Comparison of ENCODE assay signal across 26 mouse cellular contexts in the genomic region with DNA sequence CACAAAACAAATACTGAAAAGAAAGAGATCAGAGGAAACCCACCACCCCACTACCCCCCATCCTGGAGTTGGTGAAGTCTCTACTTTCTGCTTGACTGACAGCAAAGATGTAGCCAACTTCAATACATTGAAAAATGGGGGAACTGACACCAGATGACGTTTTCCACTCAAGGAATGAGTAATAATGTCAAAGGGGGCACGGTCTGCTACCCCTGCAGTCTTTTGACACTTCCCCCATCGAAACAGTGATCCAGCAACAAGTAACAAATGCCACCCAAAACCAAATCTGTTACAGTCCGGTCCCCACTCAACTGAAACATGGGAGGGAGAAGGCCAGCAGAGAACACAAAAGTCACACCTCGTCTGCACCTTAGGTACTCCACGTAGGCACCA.
DNase-seq lines count a peak whose midpoint lies in the region; ATAC-seq lines count a peak whose summit lies in the region.
"Had no signal": no experiment of that assay in that cellular context is flagged by ENCODE, and none has a peak within 500 bp of the region (broad histone marks: within the 10 kb centered on the region; RNA-seq: fewer than 3 reads in every experiment).

No protein-coding gene starts in this region.

- peak; percentile 26 for ATAC-seq in CD4-positive, CD25-positive, alpha-beta regulatory T cell, adult 4 months
- peak; percentile 41 for ATAC-seq in inflammation-experienced regulatory T-cells, adult 6 months
- ATAC-seq: forebrain, embryonic 15.5 days; hindbrain, postnatal 0 days; intestine, postnatal 0 days had no signal

- DNase-seq in A20 (ENCODE audit: low read depth, low spot score) = peak; percentile 36
- no peak for DNase-seq in Muller cell, postnatal 12 days (ENCODE audit: inconsistent ontology term)
- no peak for DNase-seq in ovary, postnatal 10 days (ENCODE audit: low spot score)
- no peak for DNase-seq in heart, embryonic 10.5 days (ENCODE audit: low spot score)
- DNase-seq: adrenal gland, postnatal 10 days; adrenal gland, postnatal 36 days; cerebellum, adult 11 months; cerebellum, adult 2 months; cerebellum, adult 9-11 months; cerebellum, postnatal 25 days; embryo, embryonic 11 days; gastrocnemius, postnatal 25 days; heart, adult 18-20 months; heart, postnatal 14 days; heart, postnatal 4 days had no signal

- no peaks in the 10 kb centered on the region for H3K27me3 ChIP-seq in heart, embryonic 10.5 days (ENCODE audit: insufficient read depth, poor library complexity, severe bottlenecking)
- H3K27me3 ChIP-seq: embryonic facial prominence, embryonic 13.5 days; forebrain, embryonic 12.5 days; forebrain, embryonic 15.5 days; heart, embryonic 13.5 days had no signal

- no peak overlapping the region for H3K4me3 ChIP-seq in heart, embryonic 10.5 days
- H3K4me3 ChIP-seq: embryonic facial prominence, embryonic 10.5 days; embryonic facial prominence, embryonic 13.5 days; erythroblast, embryonic 14.5 days; forebrain, embryonic 12.5 days; forebrain, embryonic 15.5 days; heart, embryonic 13.5 days had no signal

- no peaks in the 10 kb centered on the region for H3K36me3 ChIP-seq in heart, embryonic 10.5 days
- H3K36me3 ChIP-seq: embryonic facial prominence, embryonic 10.5 days; embryonic facial prominence, embryonic 13.5 days; forebrain, embryonic 12.5 days; forebrain, embryonic 15.5 days; heart, embryonic 13.5 days had no signal

- WGBS in heart, embryonic 10.5 days = 76% methylated on average over 6 of the region's 6 CpGs

- H3K9me3 ChIP-seq in heart, embryonic 10.5 days = no peaks in the 10 kb centered on the region
- H3K9me3 ChIP-seq: embryonic facial prominence, embryonic 10.5 days; embryonic facial prominence, embryonic 13.5 days; forebrain, embryonic 12.5 days; forebrain, embryonic 15.5 days; heart, embryonic 13.5 days had no signal

- H3K4me1 ChIP-seq in heart, embryonic 10.5 days = no peaks in the 10 kb centered on the region
- H3K4me1 ChIP-seq: embryonic facial prominence, embryonic 13.5 days; heart, embryonic 13.5 days had no signal

- no peak overlapping the region for H3K27ac ChIP-seq in heart, embryonic 10.5 days
- H3K27ac ChIP-seq: embryonic facial prominence, embryonic 10.5 days; embryonic facial prominence, embryonic 13.5 days; forebrain, embryonic 12.5 days; forebrain, embryonic 15.5 days; heart, embryonic 13.5 days; hindbrain, embryonic 14.5 days; hindbrain, postnatal 0 days had no signal
